8 mouse cellular contexts compared by ENCODE assay signal in genomic region chr8:126946444-126946843, GRCm38 (mm10). TPM values are rescaled to one million over a fixed set of nuclear protein-coding genes. Genes with fewer than 3 reads are reported as not detected.
A peak's percentile ranks its signal among the peaks of the same experiment; 100 is the strongest.
DNase-seq lines count a peak whose midpoint lies in the region; ATAC-seq and TF ChIP-seq lines count a peak whose summit lies in the region.

No protein-coding gene starts in this region.

- no peak overlapping the region for H3K9ac ChIP-seq in forebrain, embryonic 11.5 days (ENCODE audit: low read length)
- H3K9ac ChIP-seq in lung, embryonic 14.5 days: no peak overlapping the region
- H3K9ac ChIP-seq in hindbrain, embryonic 15.5 days: no peak overlapping the region

- no peaks in the 10 kb centered on the region for H3K27me3 ChIP-seq in forebrain, embryonic 11.5 days (ENCODE audit: control insufficient read depth, insufficient read depth, low read length)
- no peaks in the 10 kb centered on the region for H3K27me3 ChIP-seq in forebrain, embryonic 10.5 days (ENCODE audit: poor library complexity, severe bottlenecking)
- H3K27me3 ChIP-seq in lung, embryonic 14.5 days (ENCODE audit: insufficient read depth, low read length): no peaks in the 10 kb centered on the region
- no peaks in the 10 kb centered on the region for H3K27me3 ChIP-seq in hindbrain, embryonic 15.5 days
- no peaks in the 10 kb centered on the region for H3K27me3 ChIP-seq in myocyte (ENCODE audit: control insufficient read depth, insufficient read depth, insufficient read length)

- peaks cover 2% of the 10 kb centered on the region; the same call in 1 of the 2 replicates for H3K36me3 ChIP-seq in forebrain, embryonic 11.5 days (ENCODE audit: control insufficient read depth, insufficient read depth, low read length)
- H3K36me3 ChIP-seq in forebrain, embryonic 10.5 days (replicated peaks): peaks cover 65% of the 10 kb centered on the region
- H3K36me3 ChIP-seq in lung, embryonic 14.5 days (ENCODE audit: insufficient read depth): peaks cover 33% of the 10 kb centered on the region
- peaks cover 28% of the 10 kb centered on the region for H3K36me3 ChIP-seq in hindbrain, embryonic 15.5 days
- H3K36me3 ChIP-seq in myocyte (ENCODE audit: control insufficient read depth, insufficient read depth): peaks cover 11% of the 10 kb centered on the region

- whole genome bisulfite sequencing in forebrain, embryonic 11.5 days: 78% methylated on average over 7 of the region's 7 CpGs
- 85% methylated on average over 7 of the region's 7 CpGs for WGBS in forebrain, embryonic 10.5 days
- 74% methylated on average over 7 of the region's 7 CpGs for WGBS in lung, embryonic 14.5 days
- WGBS in hindbrain, embryonic 15.5 days: 73% methylated on average over 7 of the region's 7 CpGs

- TF ChIP-seq CTCF in lung, embryonic 14.5 days (IDR thresholded peaks at IDR 0.05; ENCODE audit: low read depth): no peak

- no peak overlapping the region for H3ac ChIP-seq in myocyte (ENCODE audit: control insufficient read depth, insufficient read length)

- H3K4me2 ChIP-seq in forebrain, embryonic 11.5 days (ENCODE audit: low read depth, low read length, severe bottlenecking): no peak overlapping the region
- peak overlapping the region; percentile 69 for H3K4me2 ChIP-seq in lung, embryonic 14.5 days
- H3K4me2 ChIP-seq in hindbrain, embryonic 15.5 days: peak overlapping the region; percentile 63
- H3K4me2 ChIP-seq in myocyte (ENCODE audit: low read depth): peak overlapping the region; percentile 90

- H3K27ac ChIP-seq in forebrain, embryonic 11.5 days (ENCODE audit: low read depth, low read length): no peak overlapping the region
- H3K27ac ChIP-seq in forebrain, embryonic 10.5 days: no peak overlapping the region
- H3K27ac ChIP-seq in lung, embryonic 14.5 days (ENCODE audit: low read depth): no peak overlapping the region
- no peak overlapping the region; the same call in 1 of the 2 replicates for H3K27ac ChIP-seq in hindbrain, embryonic 15.5 days (replicated peaks)

- H3K4me1 ChIP-seq in forebrain, embryonic 11.5 days (replicated peaks; ENCODE audit: control insufficient read depth, insufficient read depth, low read length): peaks cover 6% of the 10 kb centered on the region
- H3K4me1 ChIP-seq in forebrain, embryonic 10.5 days: peaks cover 22% of the 10 kb centered on the region
- H3K4me1 ChIP-seq in lung, embryonic 14.5 days (ENCODE audit: insufficient read depth): peaks cover 5% of the 10 kb centered on the region; the same call in 1 of the 2 replicates
- peaks cover 33% of the 10 kb centered on the region for H3K4me1 ChIP-seq in hindbrain, embryonic 15.5 days (replicated peaks)

- H3K9me3 ChIP-seq in forebrain, embryonic 11.5 days (ENCODE audit: control insufficient read depth, low read length): no peaks in the 10 kb centered on the region
- H3K9me3 ChIP-seq in forebrain, embryonic 10.5 days: no peaks in the 10 kb centered on the region
- no peaks in the 10 kb centered on the region for H3K9me3 ChIP-seq in lung, embryonic 14.5 days (ENCODE audit: low read depth, low read length)
- H3K9me3 ChIP-seq in hindbrain, embryonic 15.5 days: no peaks in the 10 kb centered on the region

- peaks cover 41% of the 10 kb centered on the region for H3K79me2 ChIP-seq in myocyte (ENCODE audit: control insufficient read depth, insufficient read depth)

- no peak for ATAC-seq in forebrain, embryonic 11.5 days (replicated peaks; ENCODE audit: low FRiP score)
- ATAC-seq in lung, embryonic 14.5 days (ENCODE audit: insufficient read depth): no peak
- ATAC-seq in hindbrain, embryonic 15.5 days (ENCODE audit: low FRiP score, low read depth): no peak

- DNase-seq in forebrain, embryonic 11.5 days (ENCODE audit: low spot score): peak; percentile 47
- no peak for DNase-seq in forebrain, embryonic 10.5 days (ENCODE audit: extremely low spot score, low spot score)
- DNase-seq in lung, embryonic 14.5 days: no peak
- DNase-seq in lung, postnatal 25 days (ENCODE audit: low spot score): no peak
- DNase-seq in ovary, postnatal 14 days (ENCODE audit: low spot score): no peak
- DNase-seq in natural killer cell, adult 2 months (ENCODE audit: low spot score in 2 of 2): no peak

- TF ChIP-seq POLR2A in myocyte (IDR thresholded peaks at IDR 0.05; ENCODE audit: insufficient read length, low read depth): no peak

- no peak overlapping the region for H3K4me3 ChIP-seq in forebrain, embryonic 11.5 days (ENCODE audit: low read depth, low read length)
- no peak overlapping the region for H3K4me3 ChIP-seq in forebrain, embryonic 10.5 days
- no peak overlapping the region for H3K4me3 ChIP-seq in lung, embryonic 14.5 days (ENCODE audit: low read depth, low read length)
- H3K4me3 ChIP-seq in hindbrain, embryonic 15.5 days: no peak overlapping the region
- peak overlapping the region; percentile 96 for H3K4me3 ChIP-seq in myocyte

TF ChIP-seq in myocyte, 11 proteins besides CTCF, POLR2A, EP300 and RAD21:
- TF ChIP-seq MAX (IDR thresholded peaks at IDR 0.05; ENCODE audit: low read depth): no peak
TF ChIP-seq in myocyte: peak in this region for 0.

RNA-seq across cellular contexts. Expression of gene Tomm20, which starts 0.8 kb away (rescaled TPM):
- 219 and 231 TPM in 2 replicates for polyA plus RNA-seq in forebrain, embryonic 11.5 days (2014; fragmentation: Nextera tagmentation; extraction: Ambion mirVana)
- polyA plus RNA-seq in forebrain, embryonic 10.5 days (2016; fragmentation: Nextera tagmentation; extraction: Ambion mirVana): 294 and 298 TPM in 2 replicates
- polyA plus RNA-seq in lung, embryonic 14.5 days (2014; fragmentation: Nextera tagmentation; extraction: Ambion mirVana): 215 and 218 TPM in 2 replicates
- 196 and 200 TPM in 2 replicates for polyA plus RNA-seq in hindbrain, embryonic 15.5 days (2015; fragmentation: Nextera tagmentation; extraction: Ambion mirVana)
- polyA plus RNA-seq in myocyte (2012; fragmentation: generic; extraction: Trizol): 327 TPM

RNA-seq across cellular contexts. Expression of gene Rbm34, which starts 24.4 kb away (rescaled TPM):
- 29.8 and 31.1 TPM in 2 replicates for polyA plus RNA-seq in forebrain, embryonic 11.5 days (2014; fragmentation: Nextera tagmentation; extraction: Ambion mirVana)
- 26.1 and 26.5 TPM in 2 replicates for polyA plus RNA-seq in forebrain, embryonic 10.5 days (2016; fragmentation: Nextera tagmentation; extraction: Ambion mirVana)
- polyA plus RNA-seq in lung, embryonic 14.5 days (2014; fragmentation: Nextera tagmentation; extraction: Ambion mirVana): 25.0 and 26.6 TPM in 2 replicates
- polyA plus RNA-seq in hindbrain, embryonic 15.5 days (2015; fragmentation: Nextera tagmentation; extraction: Ambion mirVana): 23.7 and 25.2 TPM in 2 replicates
- 4.9 TPM for polyA plus RNA-seq in myocyte (2012; fragmentation: generic; extraction: Trizol)
